Mouse (Mus musculus) neural tube, embryonic 12.5 days (tissue): Measurements from ENCODE around the gene Kmt2e. TPM values are rescaled to one million over a fixed set of nuclear protein-coding genes. Genes with fewer than 3 reads are reported as not detected.

Source experiments
- ATAC-seq: fragments of 200-750 bp; cut with Nextera tagmentation; 2 replicates; pipeline ENCODE4 v1.8.0; 2017; ENCODE audit warnings: low read depth, mild to moderate bottlenecking, moderate TSS enrichment, moderate library complexity; ENCODE audit not compliant: low FRiP score
- H3K27ac ChIP-seq: fragments of 300-500 bp; sonication (generic); 2 replicates; pipeline ENCODE4 v1.5.1; 2016
- H3K27me3 ChIP-seq: fragments of 300-500 bp; sonication (generic); replicated peaks from 2 replicates; pipeline ENCODE4 v1.6.1; 2016; ENCODE audit warnings: mild to moderate bottlenecking
- H3K36me3 ChIP-seq: fragments of 300-500 bp; sonication (generic); 2 replicates; pipeline ENCODE4 v1.6.1; 2016; ENCODE audit warnings: mild to moderate bottlenecking
- H3K4me1 ChIP-seq: fragments of 300-500 bp; sonication (generic); 2 replicates; pipeline ENCODE4 v1.6.1; 2016
- H3K4me2 ChIP-seq: fragments of 300-500 bp; sonication (generic); replicated peaks from 2 replicates; pipeline ENCODE4 v1.6.1; 2016; ENCODE audit warnings: mild to moderate bottlenecking
- H3K4me3 ChIP-seq: fragments of 300-500 bp; sonication (generic); 2 replicates; pipeline ENCODE4 v1.5.1; 2016
- H3K9ac ChIP-seq: fragments of 300-500 bp; sonication (generic); 2 replicates; pipeline ENCODE4 v1.6.1; 2016; ENCODE audit warnings: mild to moderate bottlenecking
- H3K9me3 ChIP-seq: fragments of 300-500 bp; sonication (generic); 2 replicates; pipeline ENCODE4 v1.6.1; 2016; ENCODE audit warnings: mild to moderate bottlenecking
- WGBS: fragments of 180-500 bp; shearing (Covaris S2); methylation state at CpG from one replicate; pipeline ENCODE4 v1.1.7; 2016; 5-methylcytosine and 5-hydroxymethylcytosine counted together
- polyA plus RNA-seq: library from polyadenylated mRNA; unstranded; fragments of >200 nt; fragmentation: Nextera tagmentation; extraction: Ambion mirVana; gene quantifications from 2 replicates; pipeline ENCODE4 v1.2.1, GENCODE M21; 2016

The Kmt2e gene
- polyA plus RNA-seq: 142 and 145 TPM in 2 replicates

DNA sequence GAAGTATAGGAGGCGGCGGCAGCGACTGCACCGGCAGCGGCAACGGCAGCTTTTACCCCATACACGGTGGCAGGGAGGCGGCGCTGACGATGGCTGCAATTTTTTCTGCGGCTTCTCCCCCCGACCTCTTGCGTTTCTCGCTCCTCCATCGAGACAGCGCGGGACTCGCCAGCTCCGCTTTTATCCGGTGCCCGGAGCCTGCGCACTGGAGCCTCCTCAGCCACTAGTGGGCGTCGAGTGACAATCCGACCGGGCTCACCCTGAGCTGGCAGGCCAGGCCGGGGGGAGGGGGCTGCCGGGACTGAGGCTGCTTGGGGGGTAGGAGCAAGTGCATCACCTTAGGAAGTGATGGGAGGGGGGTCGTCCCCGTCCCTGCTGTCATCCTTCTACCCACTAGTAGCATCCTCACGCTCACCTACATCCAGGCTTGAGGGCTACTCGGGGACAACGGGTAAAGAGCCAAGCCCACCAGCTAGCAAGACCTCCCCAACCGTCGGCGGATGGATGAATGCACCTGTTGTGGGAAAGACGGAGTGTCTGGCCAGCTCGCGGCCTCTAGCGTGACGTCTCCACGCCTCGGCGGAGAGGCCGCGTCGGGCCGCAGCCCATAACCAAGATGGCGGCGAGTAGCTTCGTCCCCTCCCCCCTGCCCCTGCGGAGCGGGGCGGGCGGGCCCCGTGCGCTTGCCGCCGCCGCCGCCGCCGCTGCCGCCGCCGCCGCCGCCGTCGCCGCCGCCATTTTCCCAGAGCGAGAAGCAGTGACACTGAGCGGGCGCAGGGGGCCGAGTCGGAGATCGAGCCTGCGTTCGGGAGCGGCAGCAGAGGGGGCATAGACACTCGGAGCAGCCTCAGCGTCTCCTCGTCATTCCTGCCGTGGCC lies at the start of gene Kmt2e:
Gene Kmt2e, plus strand, starts transcription at position 722 of the 878 bp plus-strand sequence.
- peak; percentile 80 for ATAC-seq
- under 1% methylated on average over 85 of the region's 85 CpGs for WGBS

GRCm38 (mm10) chr5:23385136-23385535 lies 49.1 kb upstream of the Kmt2e start:
- WGBS: 85% methylated on average over 1 of the region's 1 CpGs
- Histone ChIP-seq H3K4me2 (no peak overlapping the region), H3K9ac (no peak overlapping the region), H3K27ac (no peak overlapping the region), H3K36me3 (no peaks in the 10 kb centered on the region), H3K4me1 (peaks cover 5% of the 10 kb centered on the region), H3K27me3 (no peaks in the 10 kb centered on the region), H3K4me3 (no peak overlapping the region), H3K9me3 (no peaks in the 10 kb centered on the region)
- no peak for ATAC-seq

More for the DNA sequence above, at the start of gene Kmt2e:
- no peaks in the 10 kb centered on the region for H3K9me3 ChIP-seq
- H3K4me2 ChIP-seq: peak within 1 kb of the TSS; percentile 71
- peak within 1 kb of the TSS; percentile 100 for H3K9ac ChIP-seq
- peak within 1 kb of the TSS; percentile 100 for H3K27ac ChIP-seq
- no peaks in the 10 kb centered on the region for H3K36me3 ChIP-seq
- H3K27me3 ChIP-seq: no peaks in the 10 kb centered on the region
- peaks cover 23% of the 10 kb centered on the region for H3K4me1 ChIP-seq
- peak within 1 kb of the TSS; percentile 97 for H3K4me3 ChIP-seq

DNA sequence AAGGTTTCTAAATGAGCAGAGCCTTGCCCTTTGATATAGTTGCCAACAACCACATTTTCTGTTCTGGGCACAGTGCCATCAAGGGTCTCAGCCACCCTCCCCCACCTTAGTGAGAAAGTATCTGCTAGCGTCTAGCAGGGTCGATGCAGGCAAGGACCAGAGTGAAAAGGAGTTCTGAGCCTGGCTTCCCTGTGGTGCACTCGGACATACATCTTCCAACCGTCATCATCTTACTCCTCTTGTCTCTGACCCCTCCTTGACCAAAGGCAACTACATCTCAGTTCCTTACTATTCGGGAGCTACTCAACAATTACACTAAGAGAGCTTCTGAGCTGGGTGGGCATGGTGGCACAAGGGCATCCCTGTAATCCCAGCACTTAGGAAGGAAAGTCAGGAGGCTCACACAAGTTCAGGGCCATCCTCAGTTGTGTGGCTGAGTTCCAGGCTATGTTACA lies 48.5 kb upstream of the Kmt2e start:
- peak overlapping the region; percentile 7; the same call in 1 of the 2 replicates for H3K4me2 ChIP-seq
- no peaks in the 10 kb centered on the region for H3K27me3 ChIP-seq
- no peaks in the 10 kb centered on the region for H3K9me3 ChIP-seq
- H3K9ac ChIP-seq: no peak overlapping the region
- H3K4me3 ChIP-seq: no peak overlapping the region
- peak; percentile 45; the same call in 1 of the 2 replicates for ATAC-seq
- WGBS: 44% methylated on average over 5 of the region's 5 CpGs
- no peaks in the 10 kb centered on the region for H3K36me3 ChIP-seq
- peaks cover 5% of the 10 kb centered on the region for H3K4me1 ChIP-seq
- H3K27ac ChIP-seq: no peak overlapping the region

DNA sequence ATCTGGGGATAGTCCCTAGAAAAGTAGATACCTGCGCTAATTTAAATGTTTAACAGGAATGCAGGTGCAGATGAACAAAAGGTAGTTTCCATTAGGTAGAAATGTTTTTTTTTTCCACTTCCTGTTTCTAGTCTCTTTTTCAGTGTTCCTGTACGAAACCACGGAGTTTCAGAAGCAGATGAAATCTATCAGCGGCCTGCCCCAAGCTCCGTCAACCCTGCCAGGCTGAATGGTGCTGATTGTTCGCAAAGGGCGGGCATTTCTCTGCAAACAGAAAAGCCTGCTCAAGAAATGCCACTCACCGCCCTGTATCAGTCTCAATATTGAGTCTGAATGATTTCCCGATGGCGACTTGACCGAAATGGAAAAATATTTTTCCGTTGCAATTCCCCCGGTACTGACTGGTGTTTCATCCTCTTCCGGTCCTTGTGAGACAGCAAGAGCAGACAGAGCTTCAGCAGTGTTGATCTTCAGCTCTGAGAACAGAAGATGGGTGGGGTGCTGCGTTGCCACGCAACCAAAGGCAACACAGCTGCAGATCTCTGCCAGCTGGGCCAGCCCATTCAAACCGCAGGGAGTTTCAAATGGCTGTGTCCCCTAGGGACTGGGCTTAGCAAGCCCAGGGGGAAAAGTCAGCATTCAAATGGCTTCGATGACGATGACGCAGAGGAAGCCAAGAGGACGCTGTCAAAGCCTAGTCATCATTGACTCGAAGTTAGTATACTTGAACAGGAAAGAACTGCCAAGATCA lies 47.5 kb upstream of the Kmt2e start:
- Histone ChIP-seq H3K36me3 (no peaks in the 10 kb centered on the region), H3K4me1 (peaks cover 5% of the 10 kb centered on the region), H3K4me2 (peak overlapping the region; percentile 55), H3K9me3 (no peaks in the 10 kb centered on the region), H3K9ac (peak overlapping the region; percentile 46), H3K4me3 (peak overlapping the region; percentile 28), H3K27me3 (no peaks in the 10 kb centered on the region), H3K27ac (peak overlapping the region; percentile 71)
- peak; percentile 93 for ATAC-seq
- 2% methylated on average over 22 of the region's 22 CpGs for WGBS

GRCm38 (mm10) chr5:23387313-23387666 lies 47.0 kb upstream of the Kmt2e start:
- no peaks in the 10 kb centered on the region for H3K36me3 ChIP-seq
- no peaks in the 10 kb centered on the region for H3K27me3 ChIP-seq
- peak overlapping the region; percentile 55 for H3K4me2 ChIP-seq
- no peaks in the 10 kb centered on the region for H3K9me3 ChIP-seq
- no peak overlapping the region for H3K9ac ChIP-seq
- no peak for ATAC-seq
- peaks cover 5% of the 10 kb centered on the region for H3K4me1 ChIP-seq
- whole genome bisulfite sequencing: 60% methylated on average over 2 of the region's 2 CpGs
- no peak overlapping the region for H3K4me3 ChIP-seq
- H3K27ac ChIP-seq: no peak overlapping the region

DNA sequence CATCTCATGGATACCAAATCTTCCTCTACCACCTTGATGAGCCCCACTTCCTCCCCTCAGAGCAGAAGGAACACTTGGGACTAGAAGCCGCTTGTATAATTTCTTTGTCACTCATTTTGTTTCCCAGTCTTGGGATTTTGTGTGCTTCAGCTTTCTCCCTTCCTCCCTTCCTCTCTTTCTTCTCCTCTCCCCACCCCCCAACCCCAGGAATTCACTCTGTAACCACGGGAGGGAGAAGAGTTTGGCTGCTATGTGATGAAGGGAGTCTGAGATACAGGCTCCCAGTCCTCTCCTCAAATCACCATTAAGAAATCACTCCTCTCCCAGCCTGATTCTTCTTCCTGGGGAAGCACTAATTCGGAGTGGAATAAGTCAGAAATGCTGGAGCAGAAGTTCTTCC lies 46.1 kb upstream of the Kmt2e start:
- Histone ChIP-seq H3K4me2 (no peak overlapping the region), H3K4me3 (no peak overlapping the region), H3K27me3 (no peaks in the 10 kb centered on the region), H3K9ac (no peak overlapping the region), H3K9me3 (no peaks in the 10 kb centered on the region), H3K27ac (no peak overlapping the region), H3K36me3 (no peaks in the 10 kb centered on the region), H3K4me1 (peaks cover 5% of the 10 kb centered on the region)
- 46% methylated on average over 3 of the region's 3 CpGs for WGBS
- no peak for ATAC-seq

- Histone ChIP-seq H3K9me3 (no peaks in the 10 kb centered on the region), H3K9ac (no peak overlapping the region), H3K4me2 (no peak overlapping the region), H3K4me1 (peaks cover 5% of the 10 kb centered on the region), H3K36me3 (no peaks in the 10 kb centered on the region), H3K4me3 (no peak overlapping the region), H3K27me3 (no peaks in the 10 kb centered on the region), H3K27ac (no peak overlapping the region)
- no peak for ATAC-seq
- WGBS: 77% methylated on average over 7 of the region's 7 CpGs
Observed at GRCm38 (mm10) chr5:23389601-23390305, 44.5 kb upstream of the Kmt2e start.

DNA sequence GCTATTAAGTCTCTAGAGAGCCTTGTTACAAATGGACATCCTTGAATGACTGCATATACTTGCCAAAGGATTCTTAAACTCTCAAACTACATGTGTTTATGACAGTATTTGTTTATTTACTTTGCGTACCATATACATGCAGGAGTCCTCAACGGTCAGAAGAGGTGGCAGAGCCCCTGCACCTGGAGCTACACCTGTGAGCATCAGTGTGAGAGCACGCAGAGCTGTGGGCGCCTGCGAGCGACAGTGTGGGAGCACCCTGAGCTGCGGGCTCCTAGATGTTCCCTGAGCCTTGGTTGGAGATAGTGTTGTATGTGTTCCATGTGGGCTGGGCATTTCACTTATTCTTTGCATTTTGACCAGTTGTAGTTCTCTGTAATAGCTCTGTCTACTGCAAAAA lies 42.5 kb upstream of the Kmt2e start:
- no peaks in the 10 kb centered on the region for H3K9me3 ChIP-seq

DNA sequence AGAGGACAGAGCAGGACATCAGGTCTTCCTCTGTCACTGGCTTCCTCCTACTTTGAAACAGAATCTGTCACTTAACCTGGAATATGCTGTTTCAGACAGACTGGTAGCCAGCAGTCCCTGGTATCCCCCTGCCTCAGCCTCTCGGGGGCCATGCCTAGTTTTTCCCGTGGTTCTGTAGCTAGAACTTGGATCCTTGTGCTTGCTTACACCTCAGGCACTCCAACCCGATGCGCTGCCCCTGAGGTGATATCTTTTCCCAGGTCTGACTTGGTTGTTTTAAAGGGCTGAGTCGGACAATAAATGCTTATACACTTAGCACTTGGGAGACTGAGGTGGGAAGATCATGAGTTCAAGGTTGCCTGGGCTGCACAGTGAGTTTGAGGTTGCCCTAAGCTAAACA lies 40.4 kb upstream of the Kmt2e start:
- WGBS: 92% methylated on average over 5 of the region's 5 CpGs
- Histone ChIP-seq H3K27me3 (no peaks in the 10 kb centered on the region), H3K4me3 (no peak overlapping the region), H3K4me2 (no peak overlapping the region), H3K36me3 (no peaks in the 10 kb centered on the region), H3K4me1 (no peaks in the 10 kb centered on the region), H3K27ac (no peak overlapping the region), H3K9me3 (no peaks in the 10 kb centered on the region), H3K9ac (no peak overlapping the region)
- no peak for ATAC-seq

More for the DNA sequence above, 42.5 kb upstream of the Kmt2e start:
- Histone ChIP-seq H3K27ac (no peak overlapping the region), H3K4me3 (no peak overlapping the region), H3K9ac (no peak overlapping the region), H3K4me1 (peaks cover 5% of the 10 kb centered on the region), H3K36me3 (no peaks in the 10 kb centered on the region), H3K27me3 (no peaks in the 10 kb centered on the region), H3K4me2 (no peak overlapping the region)
- ATAC-seq: no peak
- 96% methylated on average over 7 of the region's 7 CpGs for WGBS

GRCm38 (mm10) chr5:23394366-23395145 lies 39.7 kb upstream of the Kmt2e start:
- 73% methylated on average over 3 of the region's 3 CpGs for WGBS
- no peaks in the 10 kb centered on the region for H3K27me3 ChIP-seq
- H3K9ac ChIP-seq: no peak overlapping the region
- no peaks in the 10 kb centered on the region for H3K4me1 ChIP-seq
- H3K4me3 ChIP-seq: no peak overlapping the region
- ATAC-seq: no peak
- no peak overlapping the region for H3K4me2 ChIP-seq
- no peaks in the 10 kb centered on the region for H3K36me3 ChIP-seq
- H3K9me3 ChIP-seq: no peaks in the 10 kb centered on the region
- H3K27ac ChIP-seq: no peak overlapping the region

DNA sequence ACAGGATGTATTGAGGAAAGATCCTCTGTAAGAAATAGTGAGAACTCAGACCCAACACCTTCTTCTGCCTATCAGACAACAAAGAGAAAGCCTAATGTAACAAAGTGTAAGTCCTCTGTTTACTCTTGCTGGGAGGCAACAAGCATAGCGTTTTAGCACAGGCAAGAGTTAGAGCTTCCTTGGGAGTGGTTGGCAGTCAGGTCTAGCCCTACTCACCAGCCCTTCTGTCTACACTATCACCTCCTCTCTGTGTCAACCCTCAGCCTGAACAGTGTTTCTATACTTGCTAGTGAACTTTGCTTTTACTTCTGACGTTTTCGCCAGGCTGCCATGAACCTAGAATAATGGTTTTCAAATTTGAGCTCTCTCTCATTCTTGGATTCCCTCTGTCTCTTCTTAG lies 38.5 kb upstream of the Kmt2e start:
- Histone ChIP-seq H3K36me3 (peaks cover 7% of the 10 kb centered on the region), H3K27ac (no peak overlapping the region), H3K9ac (no peak overlapping the region), H3K9me3 (no peaks in the 10 kb centered on the region), H3K4me3 (no peak overlapping the region), H3K4me2 (no peak overlapping the region), H3K27me3 (no peaks in the 10 kb centered on the region), H3K4me1 (no peaks in the 10 kb centered on the region)
- WGBS: 82% methylated on average over 3 of the region's 3 CpGs
- no peak for ATAC-seq
